Mouse (Mus musculus): ENCODE measurements around the gene Ints3. TPM values are rescaled to one million over a fixed set of nuclear protein-coding genes. Genes with fewer than 3 reads are reported as not detected.
"Not testable (repeated sequence)": the region's sequence is repeated elsewhere in the genome, so short reads cannot be mapped to it uniquely, and the experiment has no call there.

Gene Ints3
- total RNA-seq, 2 experiments from 2014 or later, result 57.0 to 62.0 TPM

GRCm38 (mm10) chr3:90373432-90374028, 59.9 kb downstream of the Ints3 start:
- DNase-seq (ENCODE audit: extremely low spot score in 1 of 2, low spot score in 2 of 2), result peak; percentile 78 to 81
- intact Hi-C loops (cut with DNase I), result loop anchor here (5.0 kb wide), 3 partner anchors 81 to 156 kb away; partner anchors contain the start of genes Dennd4b and Gatad2b

GRCm38 (mm10) chr3:90372817-90373216, 60.6 kb downstream of the Ints3 start:
- intact Hi-C loops (cut with DNase I), result loop anchor here (5.0 kb wide), 3 partner anchors 81 to 156 kb away; partner anchors contain the start of genes Dennd4b and Gatad2b
- DNase-seq (ENCODE audit: extremely low spot score in 1 of 2, low spot score in 2 of 2), result no peak

GRCm38 (mm10) chr3:90371857-90372256, 61.6 kb downstream of the Ints3 start:
- intact Hi-C loops (cut with DNase I), result loop anchor here (5.0 kb wide), 3 partner anchors 80 to 155 kb away; partner anchors contain the start of genes Dennd4b and Gatad2b
- no peak for DNase-seq (ENCODE audit: extremely low spot score in 1 of 2, low spot score in 2 of 2)

- intact Hi-C loops (cut with DNase I), result no loop called here
- no peak for DNase-seq (ENCODE audit: extremely low spot score in 1 of 2, low spot score in 2 of 2)
These were observed 64.4 kb downstream of the Ints3 start for GRCm38 (mm10) chr3:90369041-90369440.

GRCm38 (mm10) chr3:90367001-90367632, 66.3 kb downstream of the Ints3 start:
- intact Hi-C loops (cut with DNase I), result no loop called here
- DNase-seq (ENCODE audit: extremely low spot score in 1 of 2, low spot score in 2 of 2), result no peak

GRCm38 (mm10) chr3:90362346-90362745, 71.1 kb downstream of the Ints3 start:
- no peak for DNase-seq (ENCODE audit: extremely low spot score in 1 of 2, low spot score in 2 of 2)
- intact Hi-C loops (cut with DNase I), result no loop called here

- intact Hi-C loops (cut with DNase I), result no loop called here
These were observed 71.9 kb downstream of the Ints3 start for GRCm38 (mm10) chr3:90361476-90361875.

GRCm38 (mm10) chr3:90359230-90359629, 74.2 kb downstream of the Ints3 start:
- intact Hi-C loops (cut with DNase I), result no loop called here
- DNase-seq (ENCODE audit: extremely low spot score in 1 of 2, low spot score in 2 of 2), result no peak

More at GRCm38 (mm10) chr3:90361476-90361875, 71.9 kb downstream of the Ints3 start:
- no peak for DNase-seq (ENCODE audit: extremely low spot score in 1 of 2, low spot score in 2 of 2)

GRCm38 (mm10) chr3:90357959-90358358, 75.5 kb downstream of the Ints3 start:
- intact Hi-C loops (cut with DNase I), result no loop called here

GRCm38 (mm10) chr3:90347847-90348246, 85.6 kb downstream of the Ints3 start:
- DNase-seq (ENCODE audit: extremely low spot score in 1 of 2, low spot score in 2 of 2), result no peak
- intact Hi-C loops (cut with DNase I), result no loop called here

More at GRCm38 (mm10) chr3:90357959-90358358, 75.5 kb downstream of the Ints3 start:
- DNase-seq (ENCODE audit: extremely low spot score in 1 of 2, low spot score in 2 of 2), result no peak

GRCm38 (mm10) chr3:90342853-90343252, 90.6 kb downstream of the Ints3 start:
- intact Hi-C loops (cut with DNase I), result not testable (repeated sequence)

More at GRCm38 (mm10) chr3:90342853-90343252, 90.6 kb downstream of the Ints3 start:
- DNase-seq (ENCODE audit: extremely low spot score in 1 of 2, low spot score in 2 of 2), result not testable (repeated sequence)

Other genes with a start within 250 kb of the Ints3 start
- 100 to 1,000 TPM; 817 to 845 TPM for gene Rps27, start 220.0 kb downstream of the Ints3 start, total RNA-seq (2021)
- 1 to 10 TPM; 6.5 to 7.0 TPM for gene Rab13, start 219.9 kb downstream of the Ints3 start, total RNA-seq (2021)
- gene Jtb, start 202.0 kb downstream of the Ints3 start, total RNA-seq (2021), result 10 to 100 TPM; 43.7 to 44.4 TPM
- gene Creb3l4, start 190.1 kb downstream of the Ints3 start, total RNA-seq (2021), result under 1 TPM in 1 of 2 experiments, not detected in 1; 0.24 TPM
- 10 to 100 TPM; 47.7 to 49.0 TPM for gene Slc39a1, start 185.4 kb downstream of the Ints3 start, total RNA-seq (2021)
- 10 to 100 TPM; 26.4 to 31.2 TPM for gene Crtc2, start 179.5 kb downstream of the Ints3 start, total RNA-seq (2021)
- gene Dennd4b, start 168.4 kb downstream of the Ints3 start, total RNA-seq (2021), result 10 to 100 TPM; 25.2 to 27.1 TPM
- 10 to 100 TPM; 90.0 to 90.5 TPM for gene Gatad2b, start 140.4 kb downstream of the Ints3 start, total RNA-seq (2021)
- 10 to 100 TPM; 11.5 to 12.1 TPM for gene Slc27a3, start 43.7 kb downstream of the Ints3 start, total RNA-seq (2021)
- gene Npr1, start 32.2 kb upstream of the Ints3 start, total RNA-seq (2021), result 1 to 10 TPM; 3.4 to 4.3 TPM
- 100 to 1,000 TPM; 111 to 115 TPM for gene Ilf2, start 42.5 kb upstream of the Ints3 start, total RNA-seq (2021)
- gene Snapin, start 57.4 kb upstream of the Ints3 start, total RNA-seq (2021), result 10 to 100 TPM; 46.7 to 47.9 TPM
- 100 to 1,000 TPM; 196 TPM for gene Chtop, start 75.9 kb upstream of the Ints3 start, total RNA-seq (2021)
- 10 to 100 TPM; 54.7 to 62.3 TPM for gene S100a1, start 80.8 kb upstream of the Ints3 start, total RNA-seq (2021)
- gene S100a13, start 80.8 kb upstream of the Ints3 start, total RNA-seq (2021), result 10 to 100 TPM; 20.5 to 23.9 TPM
- gene S100a14, start 93.2 kb upstream of the Ints3 start, total RNA-seq (2021), result not detected
- 10 to 100 TPM; 73.7 to 83.6 TPM for gene S100a16, start 103.6 kb upstream of the Ints3 start, total RNA-seq (2021)
- 1 to 10 TPM; 1.7 to 1.8 TPM for gene S100a3, start 127.0 kb upstream of the Ints3 start, total RNA-seq (2021)
- not detected for gene S100a2, start 156.6 kb upstream of the Ints3 start, total RNA-seq (2021)
- not detected for gene Gm42674, start 168.3 kb upstream of the Ints3 start, total RNA-seq (2021)
- gene S100a4, start 170.1 kb upstream of the Ints3 start, total RNA-seq (2021), result 1 to 10 TPM; 7.1 to 8.1 TPM
- gene S100a5, start 174.9 kb upstream of the Ints3 start, total RNA-seq (2021), result not detected
- 10 to 100 TPM; 24.2 to 31.1 TPM for gene S100a6, start 179.3 kb upstream of the Ints3 start, total RNA-seq (2021)
- 1 to 10 TPM in 1 of 2 experiments, under 1 TPM in 1; 0.71 to 2.1 TPM for gene S100a7a, start 220.4 kb upstream of the Ints3 start, total RNA-seq (2021)
- gene S100a8, start 235.4 kb upstream of the Ints3 start, total RNA-seq (2021), result under 1 TPM in 1 of 2 experiments, not detected in 1; 0.79 TPM